Mouse (Mus musculus) stomach, embryonic 14.5 days (tissue): ENCODE measurements at regions not wholly inside any gene's neighbourhood (a gene's known extent, or its start where the extent isn't known, plus 50 kb on each side); places are given as distances from the start of the nearest gene placed in this dataset.
"Not testable (repeated sequence)": the region's sequence is repeated elsewhere in the genome, so short reads cannot be mapped to it uniquely, and the experiment has no call there.

Experiments used
- ATAC-seq: fragments of 200-750 bp; cut with Nextera tagmentation; 2 replicates; pipeline ENCODE4 v1.8.0; 2017; ENCODE audit warnings: low read depth, moderate TSS enrichment; ENCODE audit not compliant: insufficient number of reproducible peaks, insufficient read depth, low FRiP score
- H3K27ac ChIP-seq: fragments of 300-500 bp; sonication (generic); 2 replicates; pipeline ENCODE4 v1.5.1; 2014; ENCODE audit warnings: mild to moderate bottlenecking, low read length, moderate library complexity, mixed read lengths
- H3K27me3 ChIP-seq: fragments of 300-500 bp; sonication (generic); 2 replicates; pipeline ENCODE4 v1.6.1; 2014; ENCODE audit warnings: low read length, control low read depth, mixed read lengths; ENCODE audit not compliant: control insufficient read depth, insufficient read depth
- H3K36me3 ChIP-seq: fragments of 300-500 bp; sonication (generic); 2 replicates; pipeline ENCODE4 v1.6.1; 2014; ENCODE audit warnings: mild to moderate bottlenecking, control low read depth, low read length, moderate library complexity, mixed read lengths; ENCODE audit not compliant: control insufficient read depth, insufficient read depth
- H3K4me1 ChIP-seq: fragments of 300-500 bp; sonication (generic); 2 replicates; pipeline ENCODE4 v1.6.1; 2014; ENCODE audit warnings: low read length, control low read depth, mixed read lengths; ENCODE audit not compliant: control insufficient read depth, insufficient read depth
- H3K4me2 ChIP-seq: fragments of 300-500 bp; sonication (generic); replicated peaks from 2 replicates; pipeline ENCODE4 v1.6.1; 2014; ENCODE audit warnings: low read depth, low read length, control low read depth
- H3K4me3 ChIP-seq: fragments of 300-500 bp; sonication (generic); 2 replicates; pipeline ENCODE4 v1.5.1; 2014; ENCODE audit warnings: low read depth, low read length, control low read depth
- H3K9ac ChIP-seq: fragments of 300-500 bp; sonication (generic); replicated peaks from 2 replicates; pipeline ENCODE4 v1.6.1; 2014; ENCODE audit warnings: low read depth, mild to moderate bottlenecking, control low read depth, low read length, moderate library complexity, mixed read lengths
- H3K9me3 ChIP-seq: fragments of 300-500 bp; sonication (generic); 2 replicates; pipeline ENCODE4 v1.6.1; 2016; ENCODE audit warnings: low read depth, low read length, control low read depth; ENCODE audit not compliant: control insufficient read depth
- WGBS: fragments of 180-500 bp; shearing (Covaris S2); extraction: QIAGEN DNeasy Blood & Tissue Kit; methylation state at CpG from one replicate; pipeline ENCODE4 v1.1.7; 2014; 5-methylcytosine and 5-hydroxymethylcytosine counted together

DNA sequence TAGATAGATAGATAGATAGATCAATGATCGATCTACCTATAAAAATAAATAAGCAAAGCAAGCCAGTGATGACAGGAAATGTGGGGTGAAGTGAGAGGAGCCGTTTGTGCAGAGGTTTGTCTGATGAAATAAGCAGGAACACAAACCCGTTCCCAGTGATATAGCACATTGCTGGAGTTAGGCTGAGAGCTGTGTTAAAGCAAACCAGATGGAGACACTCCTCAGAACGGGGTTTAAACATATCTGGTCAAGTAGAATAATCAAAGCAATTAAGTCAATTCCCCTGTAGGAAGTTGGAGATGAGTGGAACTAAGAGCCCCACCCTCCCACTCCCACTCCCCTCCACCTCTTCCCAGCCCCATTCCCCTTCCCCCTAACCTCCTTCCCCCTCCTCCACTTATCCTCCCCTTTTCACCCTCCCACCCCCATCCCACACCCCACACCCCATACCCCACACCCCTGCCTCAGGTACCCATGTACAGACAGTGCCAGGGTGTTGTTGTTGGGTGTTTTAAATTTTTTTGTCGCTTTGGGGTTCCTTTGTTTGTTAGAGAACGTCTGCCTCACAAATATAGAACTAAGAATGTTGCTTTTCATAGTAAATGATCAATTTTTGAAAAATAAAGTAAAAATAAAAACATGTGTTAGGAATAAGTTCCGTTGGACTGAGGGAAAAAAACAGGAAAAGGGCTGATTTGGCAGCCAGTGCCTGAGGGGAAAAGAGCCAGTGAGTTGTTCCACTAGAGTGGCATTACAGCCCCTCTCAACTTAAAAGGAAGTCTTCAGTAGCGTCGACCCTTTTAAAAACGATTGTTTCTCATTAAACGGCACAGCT, 79.8 kb upstream of the Enpep start:
- 68% methylated on average over 11 of the region's 11 CpGs for WGBS
- Histone ChIP-seq H3K27ac (no peak overlapping the region), H3K9me3 (no peaks in the 10 kb centered on the region), H3K27me3 (no peaks in the 10 kb centered on the region), H3K4me2 (no peak overlapping the region), H3K4me1 (no peaks in the 10 kb centered on the region), H3K9ac (no peak overlapping the region), H3K36me3 (no peaks in the 10 kb centered on the region), H3K4me3 (no peak overlapping the region)
- ATAC-seq, result no peak

DNA sequence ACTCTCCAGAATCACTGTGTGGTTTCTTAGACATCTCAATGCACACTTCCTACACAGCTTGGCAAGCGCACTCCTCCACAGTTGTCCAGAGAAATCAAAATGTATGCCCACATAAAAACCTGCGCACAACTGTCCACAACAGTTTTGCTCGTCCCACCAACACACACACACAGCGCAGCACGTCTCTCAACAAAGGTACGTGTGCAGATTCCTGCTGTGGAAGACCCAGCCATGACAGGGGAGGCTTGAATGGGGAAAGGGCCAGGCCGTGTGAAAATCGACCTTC, 80.4 kb upstream of the Enpep start:
- no peak for ATAC-seq
- Histone ChIP-seq H3K36me3 (no peaks in the 10 kb centered on the region), H3K9me3 (no peaks in the 10 kb centered on the region), H3K27me3 (no peaks in the 10 kb centered on the region), H3K27ac (no peak overlapping the region), H3K4me3 (no peak overlapping the region), H3K9ac (no peak overlapping the region), H3K4me1 (no peaks in the 10 kb centered on the region), H3K4me2 (no peak overlapping the region)
- 85% methylated on average over 8 of the region's 8 CpGs for WGBS

GRCm38 (mm10) chr3:129415656-129416055, 83.1 kb upstream of the Enpep start:
- no peak overlapping the region for H3K4me3 ChIP-seq
- H3K27ac ChIP-seq, result no peak overlapping the region

GRCm38 (mm10) chr3:129416337-129416736, 83.8 kb upstream of the Enpep start:
- Histone ChIP-seq H3K9ac (no peak overlapping the region), H3K9me3 (no peaks in the 10 kb centered on the region), H3K27me3 (no peaks in the 10 kb centered on the region), H3K4me2 (no peak overlapping the region), H3K4me3 (no peak overlapping the region), H3K36me3 (no peaks in the 10 kb centered on the region), H3K27ac (no peak overlapping the region), H3K4me1 (no peaks in the 10 kb centered on the region)
- 91% methylated on average over 9 of the region's 9 CpGs for WGBS
- no peak for ATAC-seq

More at GRCm38 (mm10) chr3:129415656-129416055, 83.1 kb upstream of the Enpep start:
- WGBS, result 84% methylated on average over 5 of the region's 5 CpGs
- Histone ChIP-seq H3K4me1 (no peaks in the 10 kb centered on the region), H3K36me3 (no peaks in the 10 kb centered on the region), H3K9ac (no peak overlapping the region), H3K9me3 (no peaks in the 10 kb centered on the region), H3K27me3 (no peaks in the 10 kb centered on the region), H3K4me2 (no peak overlapping the region)
- no peak for ATAC-seq

- H3K9ac ChIP-seq, H3K4me1 ChIP-seq, H3K4me3 ChIP-seq, H3K27me3 ChIP-seq, H3K4me2 ChIP-seq, H3K36me3 ChIP-seq, ATAC-seq, H3K27ac ChIP-seq, H3K9me3 ChIP-seq: not testable (repeated sequence)
- WGBS, result 53% methylated on average over 8 of the region's 10 CpGs
These were observed 89.2 kb upstream of the Enpep start for GRCm38 (mm10) chr3:129421620-129422239.

GRCm38 (mm10) chr3:129428750-129429149, 96.2 kb upstream of the Enpep start:
- H3K9ac ChIP-seq, result no peak overlapping the region
- no peaks in the 10 kb centered on the region for H3K4me1 ChIP-seq
- no peak for ATAC-seq
- H3K4me3 ChIP-seq, result no peak overlapping the region
- no peaks in the 10 kb centered on the region for H3K27me3 ChIP-seq
- H3K9me3 ChIP-seq, result no peaks in the 10 kb centered on the region
- no peaks in the 10 kb centered on the region for H3K36me3 ChIP-seq
- WGBS, result 80% methylated on average over 2 of the region's 2 CpGs
- H3K27ac ChIP-seq, result no peak overlapping the region
- H3K4me2 ChIP-seq, result no peak overlapping the region

DNA sequence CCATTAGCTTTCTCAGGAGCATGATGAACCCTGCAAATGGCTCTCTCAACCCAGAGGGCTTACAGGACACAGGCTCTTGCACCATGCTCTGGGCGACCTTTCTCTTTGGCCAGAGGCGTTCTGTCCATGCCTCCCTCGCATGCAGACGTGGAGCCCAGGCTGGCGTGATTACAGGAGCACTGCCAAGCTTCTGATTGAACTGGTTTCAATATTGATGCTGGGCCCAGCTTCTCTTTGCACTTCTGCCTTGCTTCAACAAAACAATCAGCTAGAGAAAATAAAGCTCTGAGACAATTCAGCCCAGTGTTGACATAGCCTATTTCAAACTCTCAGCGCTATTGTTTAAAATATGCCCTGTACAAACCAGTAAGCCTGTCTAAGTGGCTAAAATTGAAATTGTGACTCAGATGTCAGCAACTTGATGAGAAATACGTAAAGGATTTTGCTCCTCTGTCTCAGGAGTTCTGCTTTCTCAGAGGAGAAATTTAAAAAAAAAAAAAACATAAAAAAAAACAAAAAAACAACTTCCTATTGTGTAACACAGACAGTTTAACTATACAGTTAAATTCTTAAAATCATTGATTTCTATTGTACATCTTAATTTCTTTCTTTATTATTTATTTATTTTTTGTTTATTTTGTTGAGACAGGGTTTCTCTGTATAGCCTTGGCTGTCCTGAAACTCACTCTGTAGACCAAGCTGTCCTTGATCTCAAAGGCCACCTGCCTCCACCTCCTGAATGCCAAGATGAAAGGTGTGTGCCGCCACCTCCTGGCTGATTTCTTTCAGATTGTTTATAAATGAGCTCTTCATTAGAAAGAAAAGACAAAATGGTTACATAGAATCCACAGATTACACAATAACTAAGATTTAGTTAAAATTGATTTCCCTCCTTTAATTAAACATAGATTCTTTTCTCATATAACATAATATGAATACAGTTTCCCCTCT, 96.9 kb upstream of the Enpep start:
- no peak overlapping the region for H3K27ac ChIP-seq
- H3K4me3 ChIP-seq, result no peak overlapping the region
- peak; percentile 67; the same call in 1 of the 2 replicates for ATAC-seq
- no peaks in the 10 kb centered on the region for H3K4me1 ChIP-seq
- H3K9ac ChIP-seq, result no peak overlapping the region
- no peak overlapping the region for H3K4me2 ChIP-seq
- WGBS, result 42% methylated on average over 8 of the region's 8 CpGs
- no peaks in the 10 kb centered on the region for H3K9me3 ChIP-seq
- no peaks in the 10 kb centered on the region for H3K27me3 ChIP-seq
- no peaks in the 10 kb centered on the region for H3K36me3 ChIP-seq

DNA sequence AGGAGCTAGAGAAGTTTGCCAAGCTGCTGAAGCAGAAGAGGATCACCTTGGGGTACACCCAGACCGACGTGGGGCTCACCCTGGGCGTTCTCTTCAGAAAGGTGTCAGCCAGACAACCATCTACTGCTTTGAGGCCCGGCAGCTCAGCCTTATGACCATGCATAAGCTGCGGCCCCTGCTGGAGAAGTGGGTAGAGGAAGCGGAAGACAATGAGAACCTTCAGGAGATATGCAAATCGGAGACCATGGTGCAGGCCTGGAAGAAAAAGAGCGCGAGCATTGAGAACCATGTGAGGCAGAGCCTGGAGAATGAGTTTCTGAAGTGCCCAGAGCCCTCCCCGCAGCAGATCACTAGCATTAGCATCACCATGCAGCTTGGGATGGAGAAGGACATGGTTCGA, 98.1 kb upstream of the Elovl6 start:
- Histone ChIP-seq H3K4me1 (no peaks in the 10 kb centered on the region), H3K27me3 (no peaks in the 10 kb centered on the region), H3K36me3 (no peaks in the 10 kb centered on the region), H3K4me3 (no peak overlapping the region), H3K9ac (no peak overlapping the region), H3K9me3 (no peaks in the 10 kb centered on the region), H3K4me2 (no peak overlapping the region), H3K27ac (no peak overlapping the region)
- 70% methylated on average over 11 of the region's 11 CpGs for WGBS
- ATAC-seq, result no peak
